Mouse (Mus musculus): ENCODE results near the gene Fbln1.

The Fbln1 gene

GRCm38 (mm10) chr15:85207081-85207480, 1.3 kb downstream of the Fbln1 start:
- no peak for DNase-seq

GRCm38 (mm10) chr15:85207763-85208162, 2.0 kb downstream of the Fbln1 start:
- no peak for DNase-seq

DNA sequence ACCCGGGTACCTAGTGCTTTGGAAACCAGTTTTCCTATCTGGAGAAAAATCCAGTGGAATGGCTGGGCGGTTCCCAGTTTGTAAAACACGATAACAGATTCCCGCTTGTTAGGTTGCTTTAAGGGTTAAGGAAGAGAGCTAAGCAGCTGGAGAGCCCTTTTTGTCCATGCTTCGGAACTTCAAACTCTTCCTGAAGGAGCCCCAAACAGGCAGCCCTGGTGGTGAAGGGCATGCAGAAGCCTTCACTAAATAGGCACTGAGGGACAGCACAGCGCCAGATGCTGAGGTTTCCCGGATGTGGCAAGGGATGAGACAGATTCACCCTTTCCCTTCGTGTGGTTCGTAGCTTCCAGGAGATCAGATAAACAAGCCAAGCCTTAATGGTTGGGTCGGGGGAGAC, 2.6 kb downstream of the Fbln1 start:
- DNase-seq: no peak

GRCm38 (mm10) chr15:85209341-85209740, 3.6 kb downstream of the Fbln1 start:
- no peak for DNase-seq

- no peak for DNase-seq
Observed at GRCm38 (mm10) chr15:85210686-85211085, 4.9 kb downstream of the Fbln1 start.

GRCm38 (mm10) chr15:85211101-85211760, 5.5 kb downstream of the Fbln1 start:
- no peak for DNase-seq

- DNase-seq: no peak
Observed at GRCm38 (mm10) chr15:85216069-85216813, 10.5 kb downstream of the Fbln1 start.

- DNase-seq: no peak
Observed at GRCm38 (mm10) chr15:85218617-85219265, 13.0 kb downstream of the Fbln1 start.

GRCm38 (mm10) chr15:85220371-85220770, 14.6 kb downstream of the Fbln1 start:
- DNase-seq: no peak

DNA sequence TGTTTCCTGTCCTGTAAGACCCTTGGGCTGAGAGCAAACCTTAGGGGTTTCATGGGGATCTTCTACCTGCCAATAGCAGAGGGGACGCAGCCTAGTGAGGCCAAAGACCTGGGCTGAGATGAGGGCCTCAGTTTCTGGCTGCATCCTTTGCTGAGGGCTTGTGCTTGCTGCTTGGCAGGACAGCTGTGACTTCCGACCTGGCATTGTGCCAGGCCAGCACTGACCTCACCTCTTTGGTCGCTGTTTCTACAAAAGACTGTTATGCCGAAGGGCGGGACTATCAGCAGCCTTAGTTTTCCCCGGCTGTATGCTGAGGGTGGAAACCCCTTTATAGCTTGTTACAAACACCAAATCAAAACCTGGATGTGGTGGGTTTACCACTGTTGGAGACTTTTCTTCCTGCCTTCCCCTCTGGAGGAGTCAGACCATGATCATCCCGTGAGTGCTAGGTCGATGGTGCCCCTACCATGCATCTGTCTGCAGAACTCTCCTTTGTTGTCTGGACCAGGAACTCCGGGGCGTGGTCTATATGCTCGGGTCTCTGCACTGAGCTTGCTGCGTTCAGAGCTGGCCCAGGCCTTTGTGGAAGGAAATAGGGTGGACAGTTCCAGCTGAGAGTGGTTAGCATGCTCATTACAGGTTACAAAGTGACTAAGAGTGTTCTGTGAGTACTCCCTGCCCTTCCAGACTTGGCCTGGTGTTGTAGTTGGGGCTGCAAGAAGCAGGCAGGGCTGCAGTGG, 15.5 kb downstream of the Fbln1 start:
- no peak for DNase-seq

GRCm38 (mm10) chr15:85225693-85226092, 19.9 kb downstream of the Fbln1 start:
- DNase-seq: no peak

DNA sequence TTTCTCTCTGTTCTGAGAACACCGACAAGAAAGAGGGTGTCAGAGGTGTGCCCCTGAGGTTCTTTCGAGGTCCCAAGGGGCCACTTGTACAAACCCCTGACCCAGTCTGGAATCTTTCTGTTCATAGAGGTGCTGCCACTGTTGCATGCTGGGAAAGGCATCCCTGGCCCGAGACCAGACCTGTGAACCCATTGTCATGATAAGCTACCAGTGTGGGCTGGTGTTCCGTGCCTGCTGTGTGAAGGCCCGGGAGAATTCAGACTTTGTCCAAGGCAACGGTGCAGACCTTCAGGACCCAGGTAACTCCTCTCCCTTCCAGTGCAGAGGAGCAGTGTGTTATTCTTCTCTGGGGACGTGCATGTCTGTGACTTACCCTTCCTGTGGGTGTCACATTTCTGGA, 21.1 kb downstream of the Fbln1 start:
- DNase-seq: no peak

DNA sequence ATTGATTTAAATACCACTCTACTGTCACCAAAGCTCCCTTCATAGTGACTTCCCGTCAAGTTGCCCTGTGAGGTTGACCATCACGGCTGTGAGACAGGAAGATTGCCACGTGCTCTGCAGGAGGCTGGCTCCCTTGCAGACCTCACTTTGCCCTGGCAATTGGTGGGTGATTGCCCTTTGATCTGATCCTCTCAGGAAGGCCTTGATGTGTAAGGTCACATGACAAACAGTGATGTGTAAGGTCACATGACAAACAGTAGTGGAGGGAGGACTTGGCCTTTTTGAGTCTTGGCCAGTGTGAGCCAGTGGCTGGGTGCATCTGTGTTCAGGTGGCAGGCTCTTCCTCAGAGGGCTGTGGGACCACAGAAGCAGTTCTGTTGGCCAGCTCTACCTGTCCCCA, 22.8 kb downstream of the Fbln1 start:
- peak; percentile 64 for DNase-seq

GRCm38 (mm10) chr15:85229960-85230535, 24.3 kb downstream of the Fbln1 start:
- no peak for DNase-seq

DNA sequence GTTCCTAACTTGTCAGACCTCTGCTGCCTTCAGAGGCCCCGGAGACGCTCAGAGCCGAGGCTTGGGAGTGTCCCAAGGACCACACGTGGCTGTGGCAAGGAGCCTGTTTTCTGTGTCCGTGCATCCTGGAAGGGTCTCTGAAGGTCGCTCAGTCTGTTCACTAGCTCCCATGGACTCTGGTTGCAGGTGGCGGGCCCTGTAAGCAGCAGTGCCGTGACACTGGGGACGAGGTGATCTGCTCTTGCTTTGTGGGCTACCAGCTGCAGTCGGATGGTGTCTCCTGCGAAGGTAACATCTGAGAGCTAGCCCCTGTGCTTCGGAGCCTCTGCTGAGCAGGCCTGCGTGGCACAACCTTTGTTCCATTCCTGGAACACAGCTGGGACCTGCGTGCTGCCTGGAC, 24.9 kb downstream of the Fbln1 start:
- no peak for DNase-seq

DNA sequence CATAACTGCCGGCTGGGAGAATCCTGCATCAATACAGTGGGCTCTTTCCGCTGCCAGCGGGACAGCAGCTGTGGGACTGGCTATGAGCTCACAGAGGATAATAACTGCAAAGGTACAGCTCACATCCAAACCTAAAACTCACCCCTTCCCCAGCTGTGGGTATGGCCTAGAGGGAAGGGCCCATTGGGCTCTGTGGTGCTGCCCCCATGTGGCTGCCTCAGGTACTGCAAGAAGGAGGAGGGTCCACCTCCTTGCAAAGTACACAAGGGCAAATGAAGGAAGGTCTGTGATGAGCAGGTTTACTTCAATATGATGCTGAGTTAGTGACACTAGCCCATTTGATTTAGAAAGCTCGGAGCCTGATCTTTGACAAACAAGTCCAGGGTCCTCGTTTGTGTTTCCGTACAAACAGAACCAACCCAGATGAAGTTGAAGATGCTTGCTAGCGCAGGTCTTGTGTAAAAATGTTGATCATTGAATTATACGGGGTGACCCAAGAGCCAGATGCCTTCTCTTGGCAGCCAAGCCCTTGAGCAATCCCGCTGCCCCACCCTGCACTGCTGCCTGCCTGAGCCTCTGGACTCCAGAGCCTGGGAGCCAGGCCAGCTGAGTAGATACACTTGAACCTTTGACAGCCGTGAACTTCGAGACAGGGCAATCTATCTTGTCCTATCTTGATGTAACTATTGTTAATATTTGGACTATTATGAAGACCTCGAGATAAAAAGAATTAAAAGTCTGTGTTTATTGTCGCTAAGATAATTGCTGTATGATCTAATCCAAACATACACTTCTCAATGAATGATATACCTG, 25.9 kb downstream of the Fbln1 start:
- DNase-seq: peak; percentile 55

- no peak for DNase-seq
Observed at GRCm38 (mm10) chr15:85232256-85232535, 26.4 kb downstream of the Fbln1 start.

- no peak for DNase-seq
Observed at GRCm38 (mm10) chr15:85232543-85233250, 26.9 kb downstream of the Fbln1 start.

DNA sequence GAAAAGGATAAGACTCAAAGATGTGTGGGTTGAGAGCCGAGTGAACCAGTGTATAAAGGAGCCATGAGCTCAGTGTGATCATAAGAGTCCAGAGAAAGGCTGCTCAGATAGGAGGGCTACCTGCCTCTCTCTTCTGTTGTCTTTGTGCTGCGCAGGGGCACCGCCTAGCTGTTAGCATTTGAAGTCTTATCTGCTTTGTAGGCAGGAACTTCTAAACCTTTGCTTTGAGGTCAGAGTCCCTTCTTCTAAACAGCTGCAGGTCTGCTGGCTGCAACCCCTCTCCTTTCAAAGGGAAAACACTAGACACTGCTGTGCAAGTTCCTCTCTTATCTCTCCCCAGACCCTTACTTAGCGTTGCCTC, 27.5 kb downstream of the Fbln1 start:
- DNase-seq: peak; percentile 32

- no peak for DNase-seq
Observed at GRCm38 (mm10) chr15:85233690-85234089, 27.9 kb downstream of the Fbln1 start.

- peak; percentile 24 for DNase-seq
Observed at GRCm38 (mm10) chr15:85238821-85239745, 33.3 kb downstream of the Fbln1 start.
